Mouse (Mus musculus) heart, postnatal 0 days (tissue): ENCODE measurements around the gene Nxph1.

Experiments used
- CTCF ChIP-seq: IDR thresholded peaks from 2 replicates; pipeline ENCODE4 v1.5.1; 2016; ENCODE audit warnings: antibody characterized with exemption, control low read depth, low read depth
- EP300 ChIP-seq: IDR thresholded peaks from 2 replicates; pipeline ENCODE4 v1.6.1; 2016; ENCODE audit warnings: antibody characterized with exemption, low read depth

DNA sequence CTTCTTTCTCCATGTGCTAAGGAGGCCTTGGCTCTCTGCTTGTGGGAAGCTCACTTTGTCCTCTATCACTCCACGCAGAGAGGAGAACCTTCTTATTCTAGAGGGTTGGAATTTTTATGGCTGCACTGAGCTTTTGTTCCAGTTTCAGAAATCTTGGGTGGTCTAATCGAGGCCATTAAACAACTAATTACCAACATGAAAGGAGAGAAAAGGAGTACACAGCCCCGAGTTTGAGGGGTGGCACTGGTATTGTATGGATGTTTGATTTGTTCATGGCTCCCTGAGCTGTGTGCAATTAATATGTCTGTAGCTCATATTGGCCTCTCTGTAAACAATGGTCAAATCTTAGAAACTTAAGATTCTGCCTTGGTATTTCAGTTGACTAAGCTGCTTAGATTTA lies 54.5 kb downstream of the Nxph1 start:
- no peak for TF ChIP-seq CTCF
- no peak for TF ChIP-seq EP300
